9 mouse cellular contexts compared by ENCODE assay signal in the genomic region with DNA sequence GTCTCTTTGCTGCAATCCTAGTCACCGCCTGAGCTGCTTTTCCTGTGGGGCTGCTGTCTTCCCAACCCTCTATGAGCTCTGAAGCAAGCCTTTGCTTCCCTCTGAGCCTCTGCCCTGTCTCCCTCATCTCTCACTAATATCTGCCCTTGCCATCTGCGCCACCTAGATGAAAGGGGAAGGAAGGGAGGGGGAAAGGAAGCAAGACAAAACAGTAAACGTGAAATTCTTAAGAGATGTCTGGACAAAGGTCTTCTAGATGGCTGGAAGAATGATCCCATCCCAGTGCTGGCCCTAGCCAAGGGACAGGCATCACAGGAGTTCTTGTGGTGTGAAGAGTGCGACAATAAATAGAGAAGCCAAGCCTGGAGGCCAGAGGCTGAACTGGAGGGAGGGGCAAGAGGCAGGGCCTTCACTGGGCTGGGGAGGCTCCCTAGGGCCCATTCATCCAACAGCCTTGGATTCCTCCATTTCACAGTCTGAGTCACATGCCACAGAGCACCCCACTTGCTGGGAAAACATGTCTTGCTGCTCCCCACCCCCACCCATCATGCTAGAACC. TPM values are rescaled to one million over a fixed set of nuclear protein-coding genes. Genes with fewer than 3 reads are reported as not detected.
A peak's percentile ranks its signal among the peaks of the same experiment; 100 is the strongest.
DNase-seq lines count a peak whose midpoint lies in the region; ATAC-seq and TF ChIP-seq lines count a peak whose summit lies in the region.
"Had no signal": no experiment of that assay in that cellular context is flagged by ENCODE, and none has a peak within 500 bp of the region (broad histone marks: within the 10 kb centered on the region; RNA-seq: fewer than 3 reads in every experiment).

No protein-coding gene starts in this region.

- peak; percentile 25 for DNase-seq in cerebellum, adult 9-11 months
- no peak for DNase-seq in cerebellum, postnatal 25 days
- DNase-seq in MEL (ENCODE audit: low read depth, low spot score): peak; percentile 23
- peak; percentile 49 for DNase-seq in kidney, postnatal 14 days
- no peak for DNase-seq in spleen, adult 12 weeks (ENCODE audit: low spot score)

- no peaks in the 10 kb centered on the region for H3K79me2 ChIP-seq in MEL (ENCODE audit: control insufficient read depth, insufficient read depth, low read length, poor library complexity)

- no peak overlapping the region for H3K27ac ChIP-seq in MEL (ENCODE audit: control insufficient read depth, low read depth, low read length)
- H3K27ac ChIP-seq in heart, embryonic 15.5 days: peak overlapping the region; percentile 52
- no peak overlapping the region for H3K27ac ChIP-seq in forebrain, embryonic 12.5 days

- no peak for TF ChIP-seq EP300 in MEL (IDR thresholded peaks at IDR 0.05; ENCODE audit: low read depth in 1 of 2, low read length in 2 of 2)

- H3K4me3 ChIP-seq in MEL (ENCODE audit: control insufficient read depth in 1 of 2, insufficient read depth in 1 of 2, low read depth in 2 of 2, low read length in 2 of 2): no peak overlapping the region
- H3K4me3 ChIP-seq in heart, embryonic 15.5 days: no peak overlapping the region
- no peak overlapping the region for H3K4me3 ChIP-seq in forebrain, embryonic 12.5 days (replicated peaks)

- no peak for ATAC-seq in heart, embryonic 15.5 days (replicated peaks; ENCODE audit: insufficient number of reproducible peaks, insufficient read depth, low FRiP score, low read depth)
- ATAC-seq in megakaryocyte progenitor cell, adult 5-6 weeks (replicated peaks; ENCODE audit: poor library complexity): no peak
- ATAC-seq in forebrain, embryonic 12.5 days (ENCODE audit: low FRiP score): no peak

- peaks cover 0 to 6% of the 10 kb centered on the region in 2 experiments; a peak in 3 of 4 replicates for H3K4me1 ChIP-seq in MEL (ENCODE audit: control insufficient read depth in 1 of 2, insufficient read depth in 2 of 2, low read length in 2 of 2)
- peaks cover 21% of the 10 kb centered on the region for H3K4me1 ChIP-seq in heart, embryonic 15.5 days (replicated peaks)
- peaks cover 7% of the 10 kb centered on the region for H3K4me1 ChIP-seq in forebrain, embryonic 12.5 days

- TF ChIP-seq RAD21 in MEL (IDR thresholded peaks at IDR 0.05; ENCODE audit: low read depth, low read length): no peak

- H3K27me3 ChIP-seq in MEL (ENCODE audit: control insufficient read depth in 1 of 2, insufficient read depth in 2 of 2, low read length in 2 of 2): peaks cover 0 to 1% of the 10 kb centered on the region in 2 experiments; a peak in 2 of 4 replicates
- H3K27me3 ChIP-seq in heart, embryonic 15.5 days: peaks cover 13% of the 10 kb centered on the region
- peaks cover 8% of the 10 kb centered on the region; the same call in 1 of the 2 replicates for H3K27me3 ChIP-seq in forebrain, embryonic 12.5 days

- no peak for TF ChIP-seq POLR2A in MEL (IDR thresholded peaks at IDR 0.05; ENCODE audit: control insufficient read depth in 1 of 2, insufficient read depth in 1 of 2, low read depth in 1 of 2, low read length in 2 of 2, poor library complexity in 1 of 2)

- no peaks in the 10 kb centered on the region for H3K9me3 ChIP-seq in MEL (replicated peaks; ENCODE audit: insufficient read depth, low read length)
- no peaks in the 10 kb centered on the region for H3K9me3 ChIP-seq in heart, embryonic 15.5 days (replicated peaks)
- H3K9me3 ChIP-seq in forebrain, embryonic 12.5 days: no peaks in the 10 kb centered on the region

- TF ChIP-seq CTCF in MEL (IDR thresholded peaks at IDR 0.05 in 2 of 3, conservative IDR thresholded peaks at IDR 0.05 in 1 of 3; ENCODE audit: control insufficient read depth in 1 of 3, insufficient read depth in 1 of 3, low read depth in 2 of 3, low read length in 3 of 3, poor library complexity in 1 of 3, severe bottlenecking in 1 of 3): no peak

- no peak overlapping the region for H3K9ac ChIP-seq in MEL (ENCODE audit: control insufficient read depth, low read depth, low read length, poor library complexity, severe bottlenecking)
- H3K9ac ChIP-seq in heart, embryonic 15.5 days: no peak overlapping the region
- no peak overlapping the region for H3K9ac ChIP-seq in forebrain, embryonic 12.5 days

- no peak overlapping the region for H3K4me2 ChIP-seq in heart, embryonic 15.5 days
- H3K4me2 ChIP-seq in forebrain, embryonic 12.5 days: no peak overlapping the region

- 36% methylated on average over 4 of the region's 4 CpGs for WGBS in heart, embryonic 15.5 days
- WGBS in forebrain, embryonic 12.5 days: 64% methylated on average over 4 of the region's 4 CpGs

- peaks cover 0 to 2% of the 10 kb centered on the region in 2 experiments; a peak in 1 of 4 replicates for H3K36me3 ChIP-seq in MEL (ENCODE audit: control insufficient read depth in 1 of 2, insufficient read depth in 2 of 2, low read length in 2 of 2)
- H3K36me3 ChIP-seq in heart, embryonic 15.5 days: no peaks in the 10 kb centered on the region
- H3K36me3 ChIP-seq in forebrain, embryonic 12.5 days (replicated peaks): no peaks in the 10 kb centered on the region

TF ChIP-seq in MEL, 35 proteins besides CTCF, POLR2A, EP300 and RAD21:
- peak; percentile 10; the same call in 1 of the 2 replicates for TF ChIP-seq SMC3 (IDR thresholded peaks at IDR 0.05; ENCODE audit: low read depth, low read length)
- no peak for TF ChIP-seq ETS1 (IDR thresholded peaks at IDR 0.05; ENCODE audit: low read depth, low read length)
- TF ChIP-seq GATA1 (IDR thresholded peaks at IDR 0.05; ENCODE audit: low read depth, low read length): 0 out of 2 replicates have a peak, but pooled peaks have one; percentile 4

RNA-seq across cellular contexts. Expression of a gene that starts 4.0 kb away (rescaled TPM):
- not detected in 2 replicates for total RNA-seq in MEL (2012; rRNA removed)
- under 1 TPM in 1 of 2 experiments, not detected in 1; 0.06 TPM for polyA plus RNA-seq in MEL (2012; ENCODE audit: insufficient read depth in 1 of 2, insufficient read length in 2 of 2, low read depth in 1 of 2, low replicate concordance in 2 of 2, missing spikeins in 1 of 2)
- polyA plus RNA-seq in heart, embryonic 15.5 days (2015; fragmentation: Nextera tagmentation; extraction: Ambion mirVana): 2.0 and 4.0 TPM in 2 replicates
- 0.07 and 0.10 TPM in 2 replicates for total RNA-seq in megakaryocyte progenitor cell, adult 5-6 weeks (2015)
- total RNA-seq in megakaryocyte progenitor cell, adult 5-6 weeks (2017): 0.10 and 0.12 TPM in 2 replicates
- 2.2 and 2.4 TPM in 2 replicates for polyA plus RNA-seq in forebrain, embryonic 12.5 days (2016; fragmentation: Nextera tagmentation; extraction: Ambion mirVana)

RNA-seq across cellular contexts. Expression of a gene that starts 23.0 kb away (rescaled TPM):
- total RNA-seq in MEL (2012; rRNA removed): not detected in 2 replicates
- polyA plus RNA-seq in MEL (2012; ENCODE audit: insufficient read depth in 1 of 2, insufficient read length in 2 of 2, low read depth in 1 of 2, low replicate concordance in 2 of 2, missing spikeins in 1 of 2): not detected
- not detected in 2 replicates for polyA plus RNA-seq in heart, embryonic 15.5 days (2015; fragmentation: Nextera tagmentation; extraction: Ambion mirVana)
- total RNA-seq in megakaryocyte progenitor cell, adult 5-6 weeks (2015): not detected in 2 replicates
- total RNA-seq in megakaryocyte progenitor cell, adult 5-6 weeks (2017): not detected in 2 replicates
- polyA plus RNA-seq in forebrain, embryonic 12.5 days (2016; fragmentation: Nextera tagmentation; extraction: Ambion mirVana): not detected in 2 replicates

RNA-seq across cellular contexts. Expression of a gene that starts 56.2 kb away (rescaled TPM):
- total RNA-seq in MEL (2012; rRNA removed): not detected in 2 replicates
- polyA plus RNA-seq in MEL (2012; ENCODE audit: insufficient read depth in 1 of 2, insufficient read length in 2 of 2, low read depth in 1 of 2, low replicate concordance in 2 of 2, missing spikeins in 1 of 2): not detected
- not detected in 2 replicates for polyA plus RNA-seq in heart, embryonic 15.5 days (2015; fragmentation: Nextera tagmentation; extraction: Ambion mirVana)
- total RNA-seq in megakaryocyte progenitor cell, adult 5-6 weeks (2015): not detected in 2 replicates
- not detected in 2 replicates for total RNA-seq in megakaryocyte progenitor cell, adult 5-6 weeks (2017)
- not detected in 2 replicates for polyA plus RNA-seq in forebrain, embryonic 12.5 days (2016; fragmentation: Nextera tagmentation; extraction: Ambion mirVana)
- polyA plus RNA-seq: brain, embryonic 14.5 days had no signal

Comparison
In these comparisons a context has a peak if more than half of its experiments do, and no peak if none do; other contexts are left out.
1. DNase-seq: peak in cerebellum, adult 9-11 months (single experiment), MEL (single experiment) and kidney, postnatal 14 days (single experiment); none in cerebellum, postnatal 25 days (0 of 2) and spleen, adult 12 weeks (single experiment).